Mouse (Mus musculus) neutrophil, adult 65 days (primary cell): Measurements from ENCODE around the gene Olfr1443. TPM values are rescaled to one million over a fixed set of nuclear protein-coding genes. Genes with fewer than 3 reads are reported as not detected.

Experiments used
- total RNA-seq: library from RNA; stranded (reverse); gene quantifications from 2 replicates; pipeline ENCODE4 v1.2.4, GENCODE M21; 2023

Olfr1443 gene
- total RNA-seq: not detected in 2 replicates

GRCm38 (mm10) chr19:12677812-12678211 is at the start of gene Olfr1443:
Olfr1443 (plus strand) TSS chr19:12678112.

GRCm38 (mm10) chr19:12633176-12633575 is 44.7 kb upstream of the Olfr1443 start, which contains the start of gene Glyat:
Glyat (plus strand) TSS chr19:12633308.

DNA sequence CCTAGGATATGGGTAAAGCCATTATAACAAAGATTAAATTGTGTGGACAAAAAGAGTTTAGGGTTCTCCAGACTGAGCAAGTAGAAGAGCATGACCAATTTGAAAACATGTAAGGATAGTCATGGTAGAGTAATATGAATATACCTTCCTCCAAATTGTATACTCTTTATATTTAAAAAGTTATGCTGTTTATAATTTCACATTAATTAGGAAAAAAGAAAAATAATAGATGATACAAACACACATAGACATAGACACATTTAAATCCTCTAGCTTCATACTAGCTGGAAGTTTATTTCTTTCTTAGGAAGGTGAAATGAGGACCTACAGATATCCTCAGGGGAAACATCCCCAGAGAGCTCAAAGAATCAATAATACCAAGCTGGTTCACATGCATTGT is 7.8 kb upstream of the Olfr1443 start, which contains the start of gene Olfr1442:
TSS of gene Olfr1442 (plus strand) at position 301 of the 400 bp plus-strand sequence.

DNA sequence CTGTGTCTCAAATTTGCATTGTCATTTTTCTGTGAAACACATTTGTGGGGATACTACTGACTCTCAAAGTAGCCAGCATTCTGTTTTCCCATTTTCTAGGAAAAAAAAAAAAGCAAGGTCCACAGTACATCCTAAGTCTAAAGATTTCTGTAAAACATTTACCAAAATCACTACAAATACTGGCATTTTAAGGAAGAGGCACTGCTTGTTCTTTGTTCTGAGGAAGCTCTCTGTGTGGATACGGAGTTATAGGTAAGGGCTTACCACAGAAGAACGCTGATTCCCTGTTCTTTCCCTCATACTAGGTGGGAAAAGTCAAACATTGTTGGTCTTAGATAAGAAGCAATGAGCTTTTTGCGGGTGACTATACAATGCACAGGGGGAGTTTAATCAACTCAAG is 17.7 kb downstream of the Olfr1443 start, which contains the start of gene Keg1:
TSS of gene Keg1 (plus strand) at position 197 of the 400 bp plus-strand sequence.

Other genes starting within 250 kb of the Olfr1443 start
- gene Mpeg1, start 217.3 kb upstream of the Olfr1443 start, total RNA-seq: 615 and 619 TPM in 2 replicates
- gene Dtx4, start 176.7 kb upstream of the Olfr1443 start, total RNA-seq: 17.6 and 20.5 TPM in 2 replicates
- gene Fam111a, start 132.4 kb upstream of the Olfr1443 start, total RNA-seq: 116 and 125 TPM in 2 replicates
- not detected in 2 replicates for gene Gm4952, start 78.1 kb upstream of the Olfr1443 start, total RNA-seq
- gene Glyat, start 44.8 kb upstream of the Olfr1443 start, total RNA-seq: not detected in 2 replicates
- gene Olfr1442, start 7.7 kb upstream of the Olfr1443 start, total RNA-seq: not detected in 2 replicates
- gene Keg1, start 17.7 kb downstream of the Olfr1443 start, total RNA-seq: not detected in 2 replicates
- gene Cntf, start 87.5 kb downstream of the Olfr1443 start, total RNA-seq: 1.9 and 2.5 TPM in 2 replicates
- 53.4 and 64.8 TPM in 2 replicates for gene Zfp91, start 118.0 kb downstream of the Olfr1443 start, total RNA-seq
- 10.0 and 10.1 TPM in 2 replicates for gene Lpxn, start 118.1 kb downstream of the Olfr1443 start, total RNA-seq
- 0.66 TPM in 1 of 2 replicates, not detected in the other for gene Gm5244, start 168.6 kb downstream of the Olfr1443 start, total RNA-seq
- not detected in 2 replicates for gene Olfr1444, start 179.2 kb downstream of the Olfr1443 start, total RNA-seq
- not detected in 2 replicates for gene Olfr1445, start 205.7 kb downstream of the Olfr1443 start, total RNA-seq
- gene Olfr1446, start 215.4 kb downstream of the Olfr1443 start, total RNA-seq: not detected in 2 replicates
- not detected in 2 replicates for gene Olfr1447, start 225.6 kb downstream of the Olfr1443 start, total RNA-seq
- not detected in 2 replicates for gene Olfr1448, start 246.3 kb downstream of the Olfr1443 start, total RNA-seq